Mouse (Mus musculus): ENCODE measurements around the gene Scaf1.

DNA sequence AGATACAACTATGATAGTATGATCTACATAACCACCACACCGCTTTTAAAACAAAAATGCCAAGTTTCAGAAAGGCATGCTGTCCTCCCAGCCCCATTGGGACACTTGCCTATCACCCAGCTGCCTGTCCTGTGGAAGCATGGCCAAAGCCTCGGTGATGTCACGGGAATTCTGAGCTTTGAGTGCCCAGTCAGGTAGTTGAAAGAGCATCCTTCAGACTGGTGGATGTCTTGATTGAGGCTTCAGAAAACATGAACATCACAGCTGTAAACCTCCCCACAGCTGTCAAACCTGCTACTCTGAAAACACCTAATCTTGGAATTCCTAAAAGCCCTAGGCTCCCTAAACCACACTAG lies 2.1 kb downstream of the Scaf1 start:
- no peak for TF ChIP-seq CTCF (IDR thresholded peaks at IDR 0.05; ENCODE audit: borderline replicate concordance, insufficient read depth, low read length)
- no peak for TF ChIP-seq POLR2A (IDR thresholded peaks at IDR 0.05; ENCODE audit: low read depth, low read length)

Data from embryonic fibroblast, embryonic 13.5 days (primary cell).